Mouse (Mus musculus): ENCODE results near the gene Acads.
"Not testable (repeated sequence)": the region's sequence is repeated elsewhere in the genome, so short reads cannot be mapped to it uniquely, and the experiment has no call there.

Gene Acads

DNA sequence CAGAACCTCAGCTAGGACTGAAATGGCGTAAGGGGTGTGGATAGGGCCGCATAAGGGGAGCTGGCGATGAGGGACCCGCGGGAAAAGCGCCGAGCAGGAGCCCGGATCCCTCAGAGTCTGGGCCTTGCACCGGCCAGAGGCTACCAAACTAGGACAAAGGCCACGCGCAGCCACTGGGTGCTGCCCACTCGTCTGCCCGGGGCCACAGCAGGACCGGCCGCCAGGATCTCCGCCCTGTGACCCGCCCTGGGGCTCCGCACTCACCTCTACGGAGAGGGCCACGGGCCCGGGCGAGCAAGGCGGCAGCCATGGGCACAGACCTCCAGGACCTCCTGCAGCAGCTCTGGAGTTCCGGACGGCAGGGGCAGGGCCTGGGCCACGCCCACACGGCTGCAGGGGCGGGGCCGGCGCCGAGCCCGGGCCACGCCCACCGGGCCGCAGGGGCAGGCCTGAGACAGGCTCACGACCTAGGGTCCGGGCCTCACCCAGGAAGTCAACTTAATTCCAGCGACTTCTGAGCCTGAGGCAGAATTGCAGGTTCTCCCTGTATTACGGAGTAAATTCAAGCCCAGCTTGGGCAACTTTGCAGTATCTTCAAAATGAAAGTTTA lies at the start of gene Acads:
Gene Acads, minus strand, starts transcription at position 386 of the 610 bp plus-strand sequence.
- 0 out of 2 replicates have a peak, but pooled peaks cover 1% of the 10 kb centered on the region for H3K36me3 ChIP-seq (ENCODE audit: control insufficient read depth, insufficient read depth, low read length, poor library complexity, severe bottlenecking)
- no peaks in the 10 kb centered on the region for H3K27me3 ChIP-seq (ENCODE audit: control insufficient read depth, insufficient read depth, low read length, poor library complexity, severe bottlenecking)
- DNase-seq (ENCODE audit: low read depth, low spot score), result peak; percentile 81

GRCm38 (mm10) chr5:115167396-115167795 lies 48.2 kb upstream of the Acads start:
- no peaks in the 10 kb centered on the region for H3K36me3 ChIP-seq (ENCODE audit: control insufficient read depth, insufficient read depth, low read length, poor library complexity, severe bottlenecking)
- H3K27me3 ChIP-seq (ENCODE audit: control insufficient read depth, insufficient read depth, low read length, poor library complexity, severe bottlenecking), result no peaks in the 10 kb centered on the region
- peak; percentile 80 for DNase-seq (ENCODE audit: low read depth, low spot score)

DNA sequence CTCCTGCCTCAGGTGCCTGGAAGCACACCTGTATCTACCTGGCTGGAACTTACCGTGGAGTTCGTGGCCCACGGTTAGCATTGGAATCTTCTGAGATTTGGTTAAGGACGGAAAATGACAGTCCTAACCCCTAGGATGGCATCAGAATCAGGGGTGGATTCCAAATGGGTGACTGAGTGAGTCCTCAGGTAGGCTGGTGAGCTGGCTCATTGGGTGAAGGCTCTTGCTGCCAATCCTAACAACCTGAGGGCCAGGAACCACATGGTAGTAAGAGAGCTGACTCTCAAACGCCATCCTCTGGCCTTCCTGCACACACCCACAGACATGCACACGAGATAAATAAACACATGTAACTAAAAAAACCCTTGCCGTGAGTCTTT lies 47.7 kb upstream of the Acads start:
- Histone ChIP-seq H3K27me3 (ENCODE audit: control insufficient read depth, insufficient read depth, low read length, poor library complexity, severe bottlenecking) (no peaks in the 10 kb centered on the region), H3K36me3 (ENCODE audit: control insufficient read depth, insufficient read depth, low read length, poor library complexity, severe bottlenecking) (no peaks in the 10 kb centered on the region)
- DNase-seq (ENCODE audit: low read depth, low spot score), result no peak

DNA sequence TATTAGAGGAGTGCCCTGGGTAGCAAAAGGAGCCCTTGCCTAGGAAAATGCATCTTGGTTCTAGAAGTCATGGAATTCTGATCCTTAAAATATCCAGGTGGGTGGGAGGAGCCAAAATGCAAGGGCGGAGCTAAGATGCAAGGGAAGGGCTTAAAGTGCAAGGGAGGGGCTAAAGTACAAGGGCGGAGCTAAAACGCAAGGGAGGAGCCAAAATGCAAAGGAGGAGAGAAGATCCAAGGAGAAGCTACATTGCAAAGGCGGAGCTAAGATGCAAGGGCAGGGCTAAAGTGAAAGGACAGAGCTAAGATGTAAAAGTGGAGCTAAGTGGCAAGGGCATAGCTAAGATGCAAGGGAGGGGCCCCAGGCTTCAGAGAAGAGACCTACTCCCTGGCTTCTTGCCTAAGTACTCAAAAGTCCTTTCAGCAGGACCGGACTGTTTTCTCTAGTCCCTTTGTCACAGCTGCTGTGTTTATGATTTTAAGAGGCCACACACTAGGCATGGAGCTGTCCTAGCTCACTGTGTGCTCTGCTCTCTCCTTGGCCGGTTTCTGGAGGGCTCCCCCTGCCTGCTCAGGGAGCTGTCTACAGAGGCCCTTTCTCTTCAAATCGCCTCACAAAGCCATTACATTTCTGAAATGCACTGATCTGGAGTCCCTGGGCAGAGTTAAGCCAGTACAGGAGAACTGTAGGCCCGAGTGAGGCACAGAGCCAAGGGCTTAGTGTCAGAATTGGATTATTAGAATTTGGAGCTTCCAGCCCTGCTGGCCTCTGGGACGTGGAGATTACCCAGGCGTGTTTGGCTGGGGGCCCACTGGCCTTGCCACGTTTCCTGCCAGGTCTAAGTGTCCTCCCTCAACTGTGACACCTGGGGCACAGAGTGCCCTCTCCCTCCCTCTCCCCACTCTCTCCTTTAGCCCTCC lies 47.0 kb upstream of the Acads start:
- H3K27me3 ChIP-seq (ENCODE audit: control insufficient read depth, insufficient read depth, low read length, poor library complexity, severe bottlenecking), result no peaks in the 10 kb centered on the region
- DNase-seq (ENCODE audit: low read depth, low spot score), result peak; percentile 34
- no peaks in the 10 kb centered on the region for H3K36me3 ChIP-seq (ENCODE audit: control insufficient read depth, insufficient read depth, low read length, poor library complexity, severe bottlenecking)

DNA sequence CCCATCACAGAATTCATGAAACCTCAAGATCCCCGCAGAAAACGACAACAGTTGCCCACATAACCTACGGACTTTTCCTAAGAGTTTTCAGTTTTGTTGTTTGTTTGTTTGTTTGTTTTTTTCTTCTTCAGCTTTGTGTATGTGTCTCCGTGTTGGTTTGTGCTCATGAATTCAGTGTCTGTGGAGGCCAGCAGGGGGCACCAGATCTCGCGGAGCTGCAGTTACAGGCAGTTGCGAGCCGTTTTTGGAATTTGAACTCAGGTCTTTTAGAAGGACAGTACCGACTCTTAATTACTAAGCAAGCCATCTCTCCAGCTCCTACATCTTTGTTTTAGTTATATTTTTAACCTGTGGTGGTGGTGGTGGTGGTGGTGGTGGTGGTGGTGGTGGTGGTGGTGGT lies 46.2 kb upstream of the Acads start:
- DNase-seq (ENCODE audit: low read depth, low spot score), result peak; percentile 31
- Histone ChIP-seq H3K27me3 (ENCODE audit: control insufficient read depth, insufficient read depth, low read length, poor library complexity, severe bottlenecking) (no peaks in the 10 kb centered on the region), H3K36me3 (ENCODE audit: control insufficient read depth, insufficient read depth, low read length, poor library complexity, severe bottlenecking) (no peaks in the 10 kb centered on the region)

GRCm38 (mm10) chr5:115164446-115164845 lies 45.3 kb upstream of the Acads start:
- not testable (repeated sequence) for DNase-seq (ENCODE audit: low read depth, low spot score); H3K36me3 ChIP-seq (ENCODE audit: control insufficient read depth, insufficient read depth, low read length, poor library complexity, severe bottlenecking); H3K27me3 ChIP-seq (ENCODE audit: control insufficient read depth, insufficient read depth, low read length, poor library complexity, severe bottlenecking)

GRCm38 (mm10) chr5:115163563-115163962 lies 44.4 kb upstream of the Acads start:
- peak; percentile 56 for DNase-seq (ENCODE audit: low read depth, low spot score)
- H3K36me3 ChIP-seq (ENCODE audit: control insufficient read depth, insufficient read depth, low read length, poor library complexity, severe bottlenecking), result no peaks in the 10 kb centered on the region

DNA sequence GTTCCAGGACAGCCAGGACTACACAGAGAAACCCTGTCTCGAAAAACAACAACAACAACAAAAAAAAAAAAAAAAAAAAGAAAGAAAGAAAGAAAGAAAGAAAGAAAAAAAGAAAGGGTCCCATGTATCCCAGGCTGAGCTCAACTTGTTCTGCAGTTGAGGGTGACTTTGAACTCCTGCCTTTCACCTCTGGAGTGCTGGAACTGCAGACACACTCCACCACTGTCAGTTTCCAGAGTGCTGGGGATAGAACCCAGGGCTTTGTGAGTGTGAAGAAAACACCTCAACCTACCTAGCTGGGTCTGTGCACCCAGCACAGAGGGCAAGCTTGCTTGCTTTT lies 42.8 kb upstream of the Acads start:
- H3K36me3 ChIP-seq (ENCODE audit: control insufficient read depth, insufficient read depth, low read length, poor library complexity, severe bottlenecking); H3K27me3 ChIP-seq (ENCODE audit: control insufficient read depth, insufficient read depth, low read length, poor library complexity, severe bottlenecking); DNase-seq (ENCODE audit: low read depth, low spot score): not testable (repeated sequence)

More at GRCm38 (mm10) chr5:115163563-115163962, 44.4 kb upstream of the Acads start:
- no peaks in the 10 kb centered on the region for H3K27me3 ChIP-seq (ENCODE audit: control insufficient read depth, insufficient read depth, low read length, poor library complexity, severe bottlenecking)

- Histone ChIP-seq H3K27me3 (ENCODE audit: control insufficient read depth, insufficient read depth, low read length, poor library complexity, severe bottlenecking) (no peaks in the 10 kb centered on the region), H3K36me3 (ENCODE audit: control insufficient read depth, insufficient read depth, low read length, poor library complexity, severe bottlenecking) (no peaks in the 10 kb centered on the region)
- DNase-seq (ENCODE audit: low read depth, low spot score), result no peak
These were observed 42.2 kb upstream of the Acads start for GRCm38 (mm10) chr5:115161064-115161939.

- Histone ChIP-seq H3K27me3 (ENCODE audit: control insufficient read depth, insufficient read depth, low read length, poor library complexity, severe bottlenecking) (no peaks in the 10 kb centered on the region), H3K36me3 (ENCODE audit: control insufficient read depth, insufficient read depth, low read length, poor library complexity, severe bottlenecking) (no peaks in the 10 kb centered on the region)
- peak; percentile 42 for DNase-seq (ENCODE audit: low read depth, low spot score)
These were observed 41.5 kb upstream of the Acads start for GRCm38 (mm10) chr5:115160655-115161054.

- no peaks in the 10 kb centered on the region for H3K36me3 ChIP-seq (ENCODE audit: control insufficient read depth, insufficient read depth, low read length, poor library complexity, severe bottlenecking)
- no peak for DNase-seq (ENCODE audit: low read depth, low spot score)
- no peaks in the 10 kb centered on the region for H3K27me3 ChIP-seq (ENCODE audit: control insufficient read depth, insufficient read depth, low read length, poor library complexity, severe bottlenecking)
These were observed 40.0 kb upstream of the Acads start for GRCm38 (mm10) chr5:115159165-115159564.

- peak; percentile 98 for DNase-seq (ENCODE audit: low read depth, low spot score)
- no peaks in the 10 kb centered on the region for H3K36me3 ChIP-seq (ENCODE audit: control insufficient read depth, insufficient read depth, low read length, poor library complexity, severe bottlenecking)
- H3K27me3 ChIP-seq (ENCODE audit: control insufficient read depth, insufficient read depth, low read length, poor library complexity, severe bottlenecking), result no peaks in the 10 kb centered on the region
These were observed 39.2 kb upstream of the Acads start, which contains the start of gene Mlec for GRCm38 (mm10) chr5:115158040-115158983. Gene Mlec (minus strand): TSS chr5:115158179.

DNA sequence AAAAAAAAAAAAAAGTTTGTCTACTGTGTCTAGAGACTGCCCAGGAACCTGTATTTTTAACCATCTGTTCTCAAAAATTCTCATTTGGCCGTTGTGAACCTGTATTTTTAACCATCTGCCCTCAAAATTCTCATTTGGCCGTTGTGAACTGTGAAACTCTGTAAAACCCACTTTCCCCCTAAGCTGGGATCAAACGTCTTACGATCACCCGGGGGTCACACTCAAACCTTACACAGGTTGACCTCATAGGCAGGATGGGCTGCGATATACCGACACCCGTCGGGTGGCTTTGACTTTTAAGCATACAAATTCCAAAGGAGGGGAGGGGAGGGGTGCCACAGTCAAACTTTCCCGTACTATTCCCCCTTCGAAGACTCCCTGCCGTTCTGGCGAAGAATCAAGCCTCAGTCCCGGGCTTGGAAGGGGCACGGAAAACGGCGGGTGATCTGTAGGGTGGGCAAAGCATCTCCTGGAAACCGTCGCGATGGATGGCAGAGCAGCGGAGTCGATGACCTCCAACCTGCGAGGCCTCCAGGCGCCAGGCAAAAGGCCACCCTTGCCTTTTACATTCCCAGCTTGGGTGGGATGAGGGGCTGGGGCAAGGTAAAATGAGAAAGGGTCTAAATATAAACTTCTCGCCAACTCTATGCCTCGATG lies 37.9 kb upstream of the Acads start:
- no peaks in the 10 kb centered on the region for H3K27me3 ChIP-seq (ENCODE audit: control insufficient read depth, insufficient read depth, low read length, poor library complexity, severe bottlenecking)
- H3K36me3 ChIP-seq (ENCODE audit: control insufficient read depth, insufficient read depth, low read length, poor library complexity, severe bottlenecking), result no peaks in the 10 kb centered on the region
- DNase-seq (ENCODE audit: low read depth, low spot score), result peak; percentile 48

All from splenic B cell, adult 2 months (primary cell).